Mouse (Mus musculus): ENCODE measurements at regions not wholly inside any gene's neighbourhood (a gene's known extent, or its start where the extent isn't known, plus 50 kb on each side); places are given as distances from the start of the nearest gene placed in this dataset.

DNA sequence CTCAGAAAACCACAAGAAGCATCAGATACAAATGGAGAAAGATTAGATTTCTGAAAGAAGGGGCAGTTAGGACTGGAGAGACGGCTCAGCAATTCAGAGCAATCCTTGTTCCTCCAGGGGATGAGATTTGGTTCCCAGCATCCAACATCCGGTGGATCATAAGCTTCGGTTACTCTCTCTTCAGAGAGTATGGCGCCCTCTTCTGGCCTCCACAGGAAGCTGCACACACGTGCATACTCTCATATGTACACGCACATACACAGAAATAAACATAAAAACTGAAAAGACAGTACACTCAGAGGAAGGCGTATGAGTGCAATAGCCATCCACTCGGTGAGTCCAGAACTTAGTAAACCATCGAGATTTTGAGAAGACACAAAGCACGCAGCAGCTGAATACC lies 91.6 kb upstream of the Mapk10 start:
- TF ChIP-seq CTCF (IDR thresholded peaks at IDR 0.05; ENCODE audit: extremely low read depth, insufficient read depth, low read length) = no peak
- TF ChIP-seq POLR2A (IDR thresholded peaks at IDR 0.05; ENCODE audit: extremely low read depth, insufficient read depth, low read length) = no peak
